Mouse (Mus musculus): Measurements from ENCODE around the gene Unc45a.

Gene Unc45a

DNA sequence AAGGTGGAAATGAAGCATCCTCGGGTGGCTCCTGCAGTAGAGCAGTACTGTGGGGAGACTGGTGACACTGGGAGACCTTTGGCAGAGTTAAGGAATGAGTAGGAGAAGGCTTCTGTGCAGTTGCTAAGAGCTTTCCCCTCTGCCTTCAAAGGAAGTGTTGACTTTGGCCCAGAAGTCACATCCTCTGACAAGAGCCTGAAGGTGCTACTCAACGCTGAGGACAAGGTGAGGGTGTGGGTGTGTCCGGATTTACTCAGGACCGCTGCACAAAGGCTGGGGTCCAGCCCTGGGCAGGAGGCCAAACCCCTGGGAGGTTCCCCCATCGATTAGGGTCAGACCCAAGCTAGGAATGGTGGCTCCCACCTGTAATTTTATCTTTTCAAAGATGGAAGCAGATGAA is 56.4 kb downstream of the Unc45a start:
- no peak for TF ChIP-seq GATA4 (IDR thresholded peaks at IDR 0.05; ENCODE audit: insufficient replicate concordance, low read length)

DNA sequence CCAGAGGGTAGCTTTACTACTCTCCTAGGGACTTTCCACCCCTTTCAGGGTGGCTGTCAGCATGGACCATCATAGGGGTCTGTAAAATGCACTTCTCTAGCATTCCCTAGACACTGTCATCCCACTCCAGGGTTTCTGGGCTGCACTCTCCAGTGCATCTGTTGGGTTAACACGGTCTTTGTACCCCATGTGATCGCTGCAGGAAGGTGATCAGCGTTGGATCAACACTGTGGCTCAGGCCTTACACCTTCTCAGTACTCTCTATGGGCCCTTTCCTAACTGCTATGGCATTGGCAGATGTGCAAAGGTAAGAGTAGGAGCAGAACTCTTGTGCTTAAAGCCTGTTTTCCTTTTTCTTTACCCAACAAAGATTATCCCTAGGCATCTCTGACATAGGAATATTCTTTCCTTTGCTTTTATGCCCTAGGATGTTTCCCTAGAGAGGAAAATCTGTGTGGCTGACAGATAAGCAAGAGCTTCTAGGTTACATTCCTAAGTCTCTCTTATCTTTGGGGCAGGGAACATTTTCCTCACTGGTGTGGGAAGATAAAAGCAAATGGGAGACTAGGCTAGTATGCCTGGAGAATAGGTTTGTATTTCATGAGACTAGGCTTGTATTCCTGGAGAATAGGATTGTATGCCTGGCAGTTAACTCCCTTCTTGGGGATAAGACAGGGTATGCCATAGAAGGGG is 57.4 kb downstream of the Unc45a start:
- no peak for TF ChIP-seq GATA4 (IDR thresholded peaks at IDR 0.05; ENCODE audit: insufficient replicate concordance, low read length)

DNA sequence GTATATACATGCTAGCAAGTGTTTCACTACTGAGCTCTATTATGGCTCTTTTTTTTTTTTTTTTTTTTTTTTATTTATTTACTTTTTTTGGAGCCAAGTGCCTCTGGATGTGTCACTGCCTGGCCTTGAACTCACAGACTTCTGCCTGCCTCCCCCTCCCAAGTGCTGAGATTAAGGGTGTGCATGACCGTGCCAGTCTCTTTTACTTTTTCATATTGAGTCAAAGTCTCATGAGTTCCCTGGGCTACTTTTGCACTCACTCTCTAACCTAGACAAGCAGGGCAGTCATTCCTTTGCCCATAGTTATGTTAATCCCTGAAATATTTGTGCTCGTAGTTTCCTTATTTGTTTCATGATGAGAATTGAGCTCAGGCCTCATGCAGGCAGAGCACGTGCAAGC is 59.2 kb downstream of the Unc45a start:
- no peak for TF ChIP-seq GATA4 (IDR thresholded peaks at IDR 0.05; ENCODE audit: insufficient replicate concordance, low read length)

DNA sequence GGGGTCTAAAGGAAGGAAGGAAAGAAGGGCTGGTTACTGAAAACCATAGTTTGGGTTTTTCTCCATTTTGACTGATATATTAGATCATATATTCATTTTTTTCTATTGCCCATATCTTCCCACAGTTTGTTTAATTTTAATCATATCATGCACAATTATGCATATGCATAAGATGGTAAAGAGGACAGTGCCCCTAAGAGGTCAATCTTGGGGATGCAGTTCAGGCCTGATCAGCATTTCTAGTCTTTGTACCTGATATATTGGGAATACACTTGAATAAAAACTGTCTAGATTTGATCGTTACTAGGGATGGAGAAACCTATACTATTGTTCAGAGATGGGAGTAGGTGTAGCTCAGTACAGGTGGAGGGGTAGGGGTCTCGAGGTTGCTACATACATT is 59.8 kb downstream of the Unc45a start:
- no peak for TF ChIP-seq GATA4 (IDR thresholded peaks at IDR 0.05; ENCODE audit: insufficient replicate concordance, low read length)

DNA sequence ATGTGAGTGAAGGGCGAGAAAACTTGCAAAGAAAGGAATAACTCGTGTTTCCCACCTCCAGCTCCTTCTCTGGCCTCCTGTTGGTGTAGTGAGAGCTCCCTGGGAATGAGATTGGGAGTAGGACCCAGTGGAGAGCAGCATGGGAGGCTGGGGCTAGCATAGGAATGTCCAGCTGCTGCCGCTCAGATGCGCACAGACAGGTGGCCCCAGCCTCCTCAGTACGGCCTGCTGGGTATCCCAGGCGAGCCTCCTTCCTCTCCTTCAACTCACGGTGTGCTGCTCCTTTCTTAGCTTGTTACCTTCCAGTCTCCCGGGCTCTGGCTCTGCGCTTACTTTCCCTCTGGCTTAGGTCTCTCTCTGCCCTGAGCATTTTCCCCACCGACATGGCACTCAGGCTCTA is 60.8 kb downstream of the Unc45a start:
- no peak for TF ChIP-seq GATA4 (IDR thresholded peaks at IDR 0.05; ENCODE audit: insufficient replicate concordance, low read length)

DNA sequence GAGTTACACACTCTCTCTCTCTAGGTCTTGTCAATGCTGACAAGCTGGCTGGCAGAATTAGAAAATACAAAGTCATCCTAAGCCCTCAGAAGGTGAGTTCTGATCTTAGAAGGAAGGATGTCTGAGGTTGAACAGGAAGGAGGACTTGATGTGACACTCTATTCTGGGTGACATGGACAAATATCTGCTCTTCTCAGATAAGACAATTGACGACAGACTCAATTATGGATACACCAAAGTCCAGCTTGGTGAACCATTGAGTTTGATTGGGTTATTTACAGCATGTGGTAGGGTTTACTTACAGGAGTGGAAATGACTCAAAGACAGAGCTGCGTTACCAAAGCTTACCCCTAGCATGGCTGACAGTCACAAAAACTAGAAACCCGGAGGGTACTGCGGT is 64.4 kb downstream of the Unc45a start:
- TF ChIP-seq GATA4 (IDR thresholded peaks at IDR 0.05; ENCODE audit: insufficient replicate concordance, low read length), result no peak

Data from liver, adult (tissue).